Mouse (Mus musculus) telencephalon, adult 2 months (tissue): ENCODE results near the gene Lman2l.
A peak's percentile ranks its signal among the peaks of the same experiment; 100 is the strongest.

ENCODE experiments used
- DNase-seq: peaks from one replicate; pipeline ENCODE4 v3.0.0-alpha.2; 2011; ENCODE audit warnings: low read depth, low spot score

Gene Lman2l

GRCm38 (mm10) chr1:36444471-36445464 lies at the start of gene Lman2l:
Lman2l (minus strand) TSS chr1:36445271.
- DNase-seq, result peak; percentile 95

DNA sequence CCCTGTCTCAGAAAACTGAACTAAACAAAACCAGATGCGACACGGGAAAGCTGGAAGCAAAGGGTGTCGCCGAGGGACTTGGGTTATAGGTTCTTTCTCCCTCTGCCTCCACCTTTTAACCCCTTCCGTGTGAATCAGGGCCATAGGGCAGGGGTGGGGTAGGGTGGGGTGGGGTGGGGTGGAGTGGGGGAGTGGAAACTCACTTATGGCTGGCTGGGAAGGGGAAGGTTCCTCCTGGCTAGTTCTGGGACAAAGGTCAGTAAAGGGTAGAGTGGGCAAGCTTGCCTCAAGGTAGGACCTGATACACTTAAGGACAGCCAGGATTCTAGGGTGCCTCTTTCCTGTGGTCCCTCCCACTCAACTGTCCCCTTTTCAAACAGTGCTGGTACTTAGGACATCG lies 48.2 kb upstream of the Lman2l start:
- no peak for DNase-seq

GRCm38 (mm10) chr1:36492416-36493139 lies 47.5 kb upstream of the Lman2l start:
- no peak for DNase-seq

- no peak for DNase-seq
Observed at GRCm38 (mm10) chr1:36489661-36490060, 44.6 kb upstream of the Lman2l start.

GRCm38 (mm10) chr1:36487111-36487510 lies 42.0 kb upstream of the Lman2l start:
- DNase-seq, result no peak

GRCm38 (mm10) chr1:36485080-36485479 lies 40.0 kb upstream of the Lman2l start:
- DNase-seq, result no peak

DNA sequence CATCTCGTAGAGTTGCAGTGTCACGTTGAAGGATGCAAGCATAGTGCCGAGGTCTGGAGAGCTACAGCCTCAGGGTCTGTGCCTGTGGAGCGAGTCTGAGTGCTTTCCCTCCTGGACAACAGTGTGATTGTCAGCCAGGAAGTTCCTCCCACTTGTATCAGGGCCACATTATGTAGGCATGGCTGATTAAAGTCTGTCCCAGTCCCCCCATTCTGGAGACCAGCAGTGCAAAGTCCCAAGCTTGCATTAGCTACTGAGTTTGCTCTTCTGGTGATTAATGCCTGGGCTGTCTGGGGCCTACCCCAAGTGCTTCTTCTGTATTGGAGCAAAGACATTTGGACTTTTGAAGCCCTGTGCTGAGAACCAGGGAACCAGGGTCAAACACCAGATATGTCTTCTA lies 38.8 kb upstream of the Lman2l start:
- no peak for DNase-seq

- DNase-seq, result no peak
Observed at GRCm38 (mm10) chr1:36479903-36480899, 35.1 kb upstream of the Lman2l start.

DNA sequence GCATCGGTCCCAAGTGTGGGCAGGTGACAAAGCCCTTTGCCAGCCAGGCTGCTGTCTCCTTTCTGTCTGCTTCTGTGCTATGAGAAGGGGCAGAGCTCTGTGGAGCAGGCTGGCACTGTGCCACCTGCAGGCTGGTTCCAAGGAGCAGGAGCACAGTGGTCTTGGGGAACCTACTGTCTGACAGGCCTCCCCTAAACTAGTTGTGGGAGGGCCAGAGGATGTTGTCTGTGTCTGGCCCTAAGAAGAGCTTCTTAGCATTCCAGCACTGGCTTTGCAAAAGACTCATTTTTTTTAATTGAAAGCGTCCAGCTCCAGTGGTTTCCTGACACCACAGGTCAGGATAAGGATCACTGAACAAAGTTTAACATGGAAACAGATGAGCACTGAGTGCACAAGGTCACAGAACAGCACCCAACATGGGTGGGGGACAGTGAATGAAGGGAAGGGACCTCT lies 33.3 kb upstream of the Lman2l start:
- no peak for DNase-seq

- DNase-seq, result no peak
Observed at GRCm38 (mm10) chr1:36476426-36476825, 31.4 kb upstream of the Lman2l start.

GRCm38 (mm10) chr1:36475480-36476110 lies 30.5 kb upstream of the Lman2l start:
- no peak for DNase-seq

DNA sequence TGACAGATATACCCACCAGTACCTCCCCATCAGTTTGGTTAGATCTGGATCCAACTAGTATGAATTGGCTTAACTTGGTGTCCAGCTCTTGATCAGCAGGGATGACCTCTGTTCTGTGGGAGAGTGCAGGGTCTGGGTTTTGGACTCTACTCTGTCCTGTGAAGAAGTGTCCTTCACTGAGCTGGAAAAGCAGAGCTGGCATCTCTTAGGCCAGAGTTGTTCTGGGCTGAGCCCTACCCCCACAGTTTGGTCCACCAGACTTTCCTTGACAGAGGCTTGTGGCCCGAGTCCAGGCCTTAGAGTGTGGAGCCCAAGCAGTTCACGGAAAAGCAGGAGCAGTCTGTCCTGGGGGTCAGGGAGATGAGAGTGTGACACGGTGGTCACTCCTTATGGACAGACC lies 29.6 kb upstream of the Lman2l start:
- no peak for DNase-seq

DNA sequence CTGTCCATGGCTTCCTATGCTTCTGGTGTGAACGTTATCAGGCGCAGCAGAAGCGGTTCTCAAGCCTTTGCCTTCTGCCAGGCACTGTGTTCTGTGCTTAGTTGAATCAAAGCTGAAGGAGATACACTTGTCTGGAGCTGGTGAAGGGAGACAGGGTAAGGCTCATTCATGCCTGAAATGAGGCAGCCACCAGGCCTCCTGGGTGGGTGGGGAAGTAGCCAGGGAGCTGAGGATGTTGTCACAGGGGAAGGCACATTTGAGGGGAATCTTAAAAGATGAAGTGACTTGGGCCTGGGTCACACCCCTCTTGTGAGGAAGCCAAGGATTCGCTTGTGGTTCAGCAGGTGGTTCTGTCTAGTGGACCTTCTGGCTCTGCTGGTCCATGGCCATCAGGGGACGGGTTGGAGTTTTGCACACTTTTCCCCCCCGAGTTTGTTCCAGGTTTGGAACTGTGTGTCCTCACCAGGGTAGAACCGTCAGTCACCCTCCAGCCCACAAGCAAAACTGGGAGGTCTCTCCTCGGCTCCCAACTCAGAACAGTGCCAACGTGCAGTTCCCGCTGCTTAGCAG lies 28.2 kb upstream of the Lman2l start:
- no peak for DNase-seq

DNA sequence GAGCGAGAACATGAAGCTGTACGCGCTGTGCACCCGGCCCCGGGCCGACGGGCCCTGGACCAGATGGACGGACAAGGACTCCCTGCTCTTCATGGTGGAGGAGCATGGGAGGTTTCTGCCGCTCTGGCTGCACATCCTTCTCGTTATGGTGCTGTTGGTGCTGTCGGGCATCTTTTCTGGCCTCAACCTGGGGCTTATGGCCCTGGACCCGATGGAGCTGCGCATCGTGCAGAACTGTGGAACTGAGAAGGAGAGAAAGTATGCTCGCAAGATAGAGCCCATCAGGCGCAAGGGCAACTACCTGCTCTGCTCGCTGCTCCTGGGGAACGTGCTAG lies 27.0 kb upstream of the Lman2l start:
- no peak for DNase-seq

GRCm38 (mm10) chr1:36471181-36472105 lies 26.4 kb upstream of the Lman2l start, which contains the start of gene Cnnm4:
Cnnm4 (plus strand) TSS chr1:36471620.
- peak; percentile 80 for DNase-seq

GRCm38 (mm10) chr1:36469811-36470444 lies 24.9 kb upstream of the Lman2l start:
- DNase-seq, result no peak

- DNase-seq, result no peak
Observed at GRCm38 (mm10) chr1:36467446-36467845, 22.4 kb upstream of the Lman2l start.

DNA sequence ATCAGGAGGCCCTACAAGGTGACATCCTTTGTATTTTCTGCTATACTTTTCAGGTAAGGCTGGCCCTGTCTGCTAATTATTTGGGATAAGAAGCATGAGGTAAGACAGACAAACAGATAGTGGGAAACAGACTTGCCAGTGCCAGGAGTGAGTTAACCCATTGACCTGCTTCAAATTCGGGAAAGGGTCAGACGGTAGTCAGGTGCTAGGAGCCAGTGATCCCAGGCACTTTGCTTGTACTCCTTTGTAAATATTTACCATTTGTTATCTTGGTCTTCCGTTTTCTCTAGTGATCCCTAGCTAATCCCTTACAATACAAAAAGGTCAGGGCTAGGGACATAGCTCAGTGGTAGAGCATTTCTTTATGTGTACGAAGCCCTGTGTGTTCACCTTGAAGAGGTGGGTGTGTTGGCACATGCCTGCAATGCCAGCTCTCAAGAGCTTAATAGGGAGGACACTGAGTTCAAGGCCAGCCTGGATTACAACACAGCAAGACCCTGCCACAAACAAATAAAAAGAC lies 20.6 kb upstream of the Lman2l start:
- DNase-seq, result no peak

- DNase-seq, result no peak
Observed at GRCm38 (mm10) chr1:36461829-36462228, 16.8 kb upstream of the Lman2l start.
